Mouse (Mus musculus): ENCODE data around the gene Olfr1366.
"Not testable (repeated sequence)": the region's sequence is repeated elsewhere in the genome, so short reads cannot be mapped to it uniquely, and the experiment has no call there.

Gene Olfr1366

GRCm38 (mm10) chr13:21542708-21543107 lies at the start of gene Olfr1366:
Gene Olfr1366 (minus strand): TSS chr13:21542808.
- Histone ChIP-seq H3K27me3 (ENCODE audit: control insufficient read depth, insufficient read depth, low read length, poor library complexity, severe bottlenecking) (no peaks in the 10 kb centered on the region), H3K36me3 (ENCODE audit: control insufficient read depth, insufficient read depth, low read length, poor library complexity, severe bottlenecking) (no peaks in the 10 kb centered on the region)
- no peak for DNase-seq (ENCODE audit: low read depth, low spot score)

- H3K36me3 ChIP-seq (ENCODE audit: control insufficient read depth, insufficient read depth, low read length, poor library complexity, severe bottlenecking), result no peaks in the 10 kb centered on the region
- DNase-seq (ENCODE audit: low read depth, low spot score), result no peak
- H3K27me3 ChIP-seq (ENCODE audit: control insufficient read depth, insufficient read depth, low read length, poor library complexity, severe bottlenecking), result no peaks in the 10 kb centered on the region
These were observed 49.0 kb upstream of the Olfr1366 start for GRCm38 (mm10) chr13:21591618-21592017.

GRCm38 (mm10) chr13:21581659-21582058 lies 39.1 kb upstream of the Olfr1366 start, which contains the start of gene Olfr1364:
Gene Olfr1364 (minus strand): TSS chr13:21581759.
- no peaks in the 10 kb centered on the region for H3K36me3 ChIP-seq (ENCODE audit: control insufficient read depth, insufficient read depth, low read length, poor library complexity, severe bottlenecking)
- no peaks in the 10 kb centered on the region for H3K27me3 ChIP-seq (ENCODE audit: control insufficient read depth, insufficient read depth, low read length, poor library complexity, severe bottlenecking)
- DNase-seq (ENCODE audit: low read depth, low spot score), result no peak

GRCm38 (mm10) chr13:21559793-21560192 lies 17.2 kb upstream of the Olfr1366 start, which contains the start of gene Olfr1535:
Gene Olfr1535 (minus strand): TSS chr13:21559893.
- H3K36me3 ChIP-seq (ENCODE audit: control insufficient read depth, insufficient read depth, low read length, poor library complexity, severe bottlenecking), result no peaks in the 10 kb centered on the region
- no peak for DNase-seq (ENCODE audit: low read depth, low spot score)
- H3K27me3 ChIP-seq (ENCODE audit: control insufficient read depth, insufficient read depth, low read length, poor library complexity, severe bottlenecking), result no peaks in the 10 kb centered on the region

- DNase-seq (ENCODE audit: low read depth, low spot score), result no peak
- H3K36me3 ChIP-seq (ENCODE audit: control insufficient read depth, insufficient read depth, low read length, poor library complexity, severe bottlenecking), result no peaks in the 10 kb centered on the region
- no peaks in the 10 kb centered on the region for H3K27me3 ChIP-seq (ENCODE audit: control insufficient read depth, insufficient read depth, low read length, poor library complexity, severe bottlenecking)
These were observed 8.0 kb upstream of the Olfr1366 start for GRCm38 (mm10) chr13:21550416-21551110.

GRCm38 (mm10) chr13:21549487-21549886 lies 6.9 kb upstream of the Olfr1366 start:
- DNase-seq (ENCODE audit: low read depth, low spot score), result no peak
- Histone ChIP-seq H3K36me3 (ENCODE audit: control insufficient read depth, insufficient read depth, low read length, poor library complexity, severe bottlenecking) (no peaks in the 10 kb centered on the region), H3K27me3 (ENCODE audit: control insufficient read depth, insufficient read depth, low read length, poor library complexity, severe bottlenecking) (no peaks in the 10 kb centered on the region)

GRCm38 (mm10) chr13:21530781-21531201 lies 11.8 kb downstream of the Olfr1366 start, which contains the start of gene Zkscan8:
Gene Zkscan8 (minus strand): TSS chr13:21531120.
- peak; percentile 92 for DNase-seq (ENCODE audit: low read depth, low spot score)
- no peaks in the 10 kb centered on the region for H3K36me3 ChIP-seq (ENCODE audit: control insufficient read depth, insufficient read depth, low read length, poor library complexity, severe bottlenecking)
- H3K27me3 ChIP-seq (ENCODE audit: control insufficient read depth, insufficient read depth, low read length, poor library complexity, severe bottlenecking), result no peaks in the 10 kb centered on the region

- DNase-seq (ENCODE audit: low read depth, low spot score), result no peak
- no peaks in the 10 kb centered on the region for H3K27me3 ChIP-seq (ENCODE audit: control insufficient read depth, insufficient read depth, low read length, poor library complexity, severe bottlenecking)
- H3K36me3 ChIP-seq (ENCODE audit: control insufficient read depth, insufficient read depth, low read length, poor library complexity, severe bottlenecking), result no peaks in the 10 kb centered on the region
These were observed 12.5 kb downstream of the Olfr1366 start for GRCm38 (mm10) chr13:21530136-21530535.

- Histone ChIP-seq H3K36me3 (ENCODE audit: control insufficient read depth, insufficient read depth, low read length, poor library complexity, severe bottlenecking) (no peaks in the 10 kb centered on the region), H3K27me3 (ENCODE audit: control insufficient read depth, insufficient read depth, low read length, poor library complexity, severe bottlenecking) (no peaks in the 10 kb centered on the region)
- DNase-seq (ENCODE audit: low read depth, low spot score), result peak; percentile 88
These were observed 36.4 kb downstream of the Olfr1366 start for GRCm38 (mm10) chr13:21506221-21506649.

GRCm38 (mm10) chr13:21502296-21502695 lies 40.3 kb downstream of the Olfr1366 start:
- Histone ChIP-seq H3K27me3 (ENCODE audit: control insufficient read depth, insufficient read depth, low read length, poor library complexity, severe bottlenecking) (no peaks in the 10 kb centered on the region), H3K36me3 (ENCODE audit: control insufficient read depth, insufficient read depth, low read length, poor library complexity, severe bottlenecking) (no peaks in the 10 kb centered on the region)
- DNase-seq (ENCODE audit: low read depth, low spot score), result no peak

GRCm38 (mm10) chr13:21501182-21501581 lies 41.4 kb downstream of the Olfr1366 start, which contains the start of gene Gm11273:
Gene Gm11273 (minus strand): TSS chr13:21501418.
- not testable (repeated sequence) for DNase-seq (ENCODE audit: low read depth, low spot score); H3K27me3 ChIP-seq (ENCODE audit: control insufficient read depth, insufficient read depth, low read length, poor library complexity, severe bottlenecking)

GRCm38 (mm10) chr13:21495080-21495479 lies 47.5 kb downstream of the Olfr1366 start, which contains the start of gene AK157302:
Gene AK157302 (plus strand): TSS chr13:21495223.
- Histone ChIP-seq H3K27me3 (ENCODE audit: control insufficient read depth, insufficient read depth, low read length, poor library complexity, severe bottlenecking) (no peaks in the 10 kb centered on the region), H3K36me3 (ENCODE audit: control insufficient read depth, insufficient read depth, low read length, poor library complexity, severe bottlenecking) (no peaks in the 10 kb centered on the region)
- no peak for DNase-seq (ENCODE audit: low read depth, low spot score)

More at GRCm38 (mm10) chr13:21501182-21501581, 41.4 kb downstream of the Olfr1366 start, which contains the start of gene Gm11273:
- not testable (repeated sequence) for H3K36me3 ChIP-seq (ENCODE audit: control insufficient read depth, insufficient read depth, low read length, poor library complexity, severe bottlenecking)

GRCm38 (mm10) chr13:21492847-21493246 lies 49.8 kb downstream of the Olfr1366 start:
- H3K27me3 ChIP-seq (ENCODE audit: control insufficient read depth, insufficient read depth, low read length, poor library complexity, severe bottlenecking), result no peaks in the 10 kb centered on the region
- H3K36me3 ChIP-seq (ENCODE audit: control insufficient read depth, insufficient read depth, low read length, poor library complexity, severe bottlenecking), result no peaks in the 10 kb centered on the region
- DNase-seq (ENCODE audit: low read depth, low spot score), result no peak

- H3K36me3 ChIP-seq (ENCODE audit: control insufficient read depth, insufficient read depth, low read length, poor library complexity, severe bottlenecking), result no peaks in the 10 kb centered on the region
- no peaks in the 10 kb centered on the region for H3K27me3 ChIP-seq (ENCODE audit: control insufficient read depth, insufficient read depth, low read length, poor library complexity, severe bottlenecking)
These were observed 55.7 kb downstream of the Olfr1366 start for GRCm38 (mm10) chr13:21486881-21487280.

More at GRCm38 (mm10) chr13:21486881-21487280, 55.7 kb downstream of the Olfr1366 start:
- DNase-seq (ENCODE audit: low read depth, low spot score), result no peak

All from splenic B cell, adult 2 months (primary cell).